Mouse (Mus musculus) lung, adult 2 months (tissue): ENCODE measurements at regions not wholly inside any gene's neighbourhood (a gene's known extent, or its start where the extent isn't known, plus 50 kb on each side); places are given as distances from the start of the nearest gene placed in this dataset.

ENCODE experiments used
- CTCF ChIP-seq: fragments of 200-500 bp; IDR thresholded peaks from 2 replicates; pipeline ENCODE4 v1.5.1; 2011; ENCODE audit warnings: mild to moderate bottlenecking, low read length, control low read depth; ENCODE audit not compliant: insufficient read depth
- POLR2A ChIP-seq: fragments of 200-500 bp; IDR thresholded peaks from 2 replicates; pipeline ENCODE4 v1.6.1; 2011; ENCODE audit warnings: low read depth, mild to moderate bottlenecking, control low read depth, low read length, borderline replicate concordance; ENCODE audit errors: extremely low read depth

DNA sequence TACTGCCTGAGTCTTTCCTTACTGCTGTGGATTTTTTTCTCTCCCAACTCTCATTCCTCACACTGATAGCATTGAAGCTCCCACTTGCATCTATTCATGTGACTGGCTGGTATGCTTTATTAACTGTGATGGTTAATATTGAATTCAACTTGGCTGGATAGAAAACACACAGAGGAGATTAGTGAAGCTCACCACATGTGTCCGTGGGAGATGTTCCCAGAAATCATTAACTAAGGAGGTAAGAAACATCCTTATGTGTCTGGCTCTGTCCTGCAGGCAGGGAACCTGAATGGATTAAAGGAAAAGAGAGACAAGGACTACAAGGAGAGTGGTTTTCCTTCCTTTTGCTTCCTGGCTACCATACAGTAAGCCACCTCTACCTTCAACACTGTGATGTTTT lies 74.5 kb upstream of the Vegfc start:
- no peak for TF ChIP-seq POLR2A
- TF ChIP-seq CTCF: no peak
